13 mouse cellular contexts compared by ENCODE assay signal in genomic region chr9:62185516-62186280, GRCm38 (mm10).
DNase-seq lines count a peak whose midpoint lies in the region; ATAC-seq lines count a peak whose summit lies in the region.
"Had no signal": no experiment of that assay in that cellular context is flagged by ENCODE, and none has a peak within 500 bp of the region (broad histone marks: within the 10 kb centered on the region; RNA-seq: fewer than 3 reads in every experiment).

No protein-coding gene starts in this region.

- DNase-seq in adrenal gland, adult (ENCODE audit: inconsistent age in 2 of 2, low spot score in 1 of 2) = peak; percentile 73 to 81
- DNase-seq in adrenal gland, postnatal 4 days (ENCODE audit: low spot score in 2 of 2) = no peak
- peak; percentile 26 for DNase-seq in retina, postnatal 1 day
- DNase-seq in retina, embryonic 14.5 days (ENCODE audit: low spot score) = no peak
- peak; percentile 63 for DNase-seq in cerebellum, adult 9-11 months
- DNase-seq in kidney, postnatal 4 days = no peak
- DNase-seq in spleen, adult 18-20 months = no peak
- DNase-seq: gastrocnemius, postnatal 10 days; heart, adult 11 months; thymus, adult 2 months had no signal

- no peak for ATAC-seq in erythroblast, adult 5-6 weeks (replicated peaks; ENCODE audit: low FRiP score, poor library complexity, severe bottlenecking)
- ATAC-seq: forebrain, embryonic 13.5 days; intestine, postnatal 0 days had no signal

Comparison
In these comparisons a context has a peak if more than half of its experiments do, and no peak if none do; other contexts are left out.
1. DNase-seq: peak in adrenal gland, adult (2 of 2), retina, postnatal 1 day (single experiment) and cerebellum, adult 9-11 months (single experiment); none in adrenal gland, postnatal 4 days (0 of 2), retina, embryonic 14.5 days (single experiment), kidney, postnatal 4 days (0 of 2) and spleen, adult 18-20 months (0 of 2).